Mouse (Mus musculus) heart, postnatal 0 days (tissue): ENCODE measurements around the gene Bax.

Source experiments
- CTCF ChIP-seq: IDR thresholded peaks from 2 replicates; pipeline ENCODE4 v1.5.1; 2016; ENCODE audit warnings: antibody characterized with exemption, control low read depth, low read depth
- EP300 ChIP-seq: IDR thresholded peaks from 2 replicates; pipeline ENCODE4 v1.6.1; 2016; ENCODE audit warnings: antibody characterized with exemption, low read depth

GRCm38 (mm10) chr7:45507583-45507982, 40.9 kb upstream of the Bax start:
- no peak for TF ChIP-seq CTCF
- no peak for TF ChIP-seq EP300
